Mouse (Mus musculus): Measurements from ENCODE around the gene Leng1.

Leng1 gene

DNA sequence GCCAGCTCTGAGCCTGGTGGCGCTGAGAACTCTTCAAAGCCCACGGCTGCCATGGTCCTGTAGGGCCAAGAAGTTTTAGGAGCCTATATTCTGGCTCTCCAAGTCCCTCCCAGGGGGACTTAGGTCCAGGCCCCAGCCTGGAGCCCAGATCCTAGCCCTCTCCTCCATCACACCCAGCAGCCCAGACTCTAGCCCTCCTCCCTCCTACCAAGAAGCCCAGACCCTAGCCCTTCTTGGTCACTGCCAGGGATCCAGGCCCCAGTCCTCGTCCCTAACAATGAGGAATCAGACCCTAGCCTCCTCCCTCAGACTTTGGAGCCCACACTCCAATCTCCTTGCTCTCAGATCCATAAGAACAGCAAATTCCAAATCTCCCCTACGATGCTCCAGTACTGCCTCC is 36.6 kb downstream of the Leng1 start:
- no peak for DNase-seq

- peak; percentile 89 to 91 for DNase-seq
Observed at GRCm38 (mm10) chr7:3617242-3617995, 48.2 kb downstream of the Leng1 start, which contains the start of gene Ndufa3. Gene Ndufa3, plus strand, starts transcription at chr7:3617373.

- no peak for DNase-seq
Observed at GRCm38 (mm10) chr7:3616389-3617241, 49.0 kb downstream of the Leng1 start.

DNA sequence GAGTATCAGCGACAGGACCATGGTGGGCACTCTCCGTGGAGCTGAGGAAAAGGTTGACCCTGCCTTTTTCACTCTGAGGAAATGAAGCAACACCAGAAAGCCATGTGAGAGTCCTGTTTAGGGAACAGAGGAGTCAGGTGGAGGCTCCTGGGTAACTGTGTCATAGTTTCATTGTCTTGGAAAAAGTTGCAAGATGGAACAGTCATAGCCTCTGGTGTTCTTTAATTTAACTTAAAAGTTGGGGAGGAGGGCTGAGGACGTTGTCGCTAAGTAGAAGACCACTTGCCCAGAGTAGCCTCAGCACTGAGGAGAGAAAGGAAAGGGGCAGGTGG is 49.6 kb downstream of the Leng1 start, which contains the start of gene Oscar:
Gene Oscar, minus strand, starts transcription at position 101 of the 332 bp plus-strand sequence.
- DNase-seq, result no peak

DNA sequence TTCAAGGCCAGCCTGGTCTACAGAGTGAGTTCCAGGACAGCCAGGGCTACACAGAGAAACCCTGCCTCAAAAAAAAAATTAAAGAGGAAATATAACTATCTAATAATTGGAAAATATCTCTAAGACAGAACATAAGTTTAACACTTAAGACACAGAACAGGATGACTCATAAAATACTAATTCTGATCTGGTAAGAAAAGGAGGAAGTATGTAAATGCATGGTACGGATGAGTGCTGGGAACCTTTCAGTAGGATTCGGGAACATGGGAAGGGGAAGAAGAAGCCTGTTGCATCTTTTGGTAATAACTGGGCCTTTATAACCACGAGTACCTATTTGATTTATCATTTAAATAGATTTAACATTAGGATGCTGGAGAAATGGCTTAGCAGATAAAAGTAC is 51.6 kb downstream of the Leng1 start:
- no peak for DNase-seq

GRCm38 (mm10) chr7:3611006-3611405 is 54.6 kb downstream of the Leng1 start:
- DNase-seq, result no peak

- DNase-seq, result no peak
Observed at GRCm38 (mm10) chr7:3610437-3610836, 55.2 kb downstream of the Leng1 start.

Measured in B cell, adult 2 months (primary cell).